Mouse (Mus musculus) olfactory bulb, adult 2 months (tissue): ENCODE measurements around the gene Srp68.

Experiments
- CTCF ChIP-seq: fragments of 200-500 bp; IDR thresholded peaks from 2 replicates; pipeline ENCODE4 v1.5.1; 2012; ENCODE audit warnings: low read depth, mild to moderate bottlenecking, low read length, moderate library complexity; ENCODE audit not compliant: insufficient read depth
- POLR2A ChIP-seq: fragments of 200-500 bp; IDR thresholded peaks from 2 replicates; pipeline ENCODE4 v1.6.1; 2012; ENCODE audit warnings: mild to moderate bottlenecking, low read depth, low read length, moderate library complexity; ENCODE audit not compliant: insufficient read depth

DNA sequence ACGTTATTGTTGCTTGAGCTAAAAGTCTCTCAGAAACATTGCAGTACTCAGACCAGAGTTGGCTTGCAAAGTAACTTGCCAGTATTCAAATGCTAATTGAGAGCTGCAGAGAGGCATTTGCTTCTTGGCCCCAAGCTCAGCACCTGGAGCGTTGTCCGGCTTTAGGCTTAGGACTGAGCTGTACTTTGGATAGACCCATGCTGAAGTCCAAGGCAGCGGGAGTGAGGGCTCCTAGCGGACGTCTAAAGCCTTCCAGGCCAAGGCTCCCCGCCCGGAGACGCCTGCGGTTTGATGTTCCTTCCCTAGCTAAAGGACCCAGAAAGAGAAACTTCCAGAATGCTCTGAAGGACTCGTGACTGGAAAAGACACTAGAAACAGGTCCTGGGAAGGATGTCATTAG, 8.1 kb upstream of the Srp68 start:
- TF ChIP-seq CTCF (no peak), POLR2A (no peak)
